Mouse (Mus musculus): ENCODE measurements around the gene Morn2.
A peak's percentile ranks its signal among the peaks of the same experiment; 100 is the strongest.
"Not testable (repeated sequence)": the region's sequence is repeated elsewhere in the genome, so short reads cannot be mapped to it uniquely, and the experiment has no call there.

Morn2 gene

DNA sequence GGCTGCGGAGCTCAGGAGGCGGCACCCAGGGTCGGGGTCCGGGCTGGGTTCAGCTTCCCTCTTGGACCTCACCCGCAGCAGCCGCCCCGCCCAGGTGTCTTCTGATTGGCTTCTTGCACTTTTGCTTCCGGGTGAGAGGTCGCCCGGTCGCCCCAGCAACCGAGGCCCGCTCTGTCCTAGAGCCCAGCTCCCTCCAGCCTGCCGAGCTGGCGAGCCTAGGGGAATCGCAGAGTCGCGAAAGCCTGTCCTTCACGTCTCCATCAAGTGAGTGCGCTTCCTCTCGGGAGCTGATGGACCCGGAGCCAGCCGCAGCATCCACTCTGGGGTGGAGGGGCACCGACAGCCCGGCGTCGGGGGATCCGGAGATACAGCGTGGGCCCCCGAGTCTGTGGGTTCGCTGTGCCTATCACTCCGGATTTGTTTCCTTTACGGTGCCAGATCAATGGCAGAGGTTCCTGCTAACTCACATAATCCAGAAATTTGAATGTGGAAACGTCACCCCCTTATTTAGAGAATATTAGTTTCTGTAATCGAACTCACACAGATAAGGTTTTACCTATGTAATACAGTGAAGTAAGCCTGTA is at the start of gene Morn2, which contains the start of gene Dhx57:
Gene Morn2 (plus strand): TSS at position 130 of the 584 bp plus-strand sequence.
Gene Dhx57 (minus strand): TSS at position 403 of the 584 bp plus-strand sequence.
- peak; percentile 97 for DNase-seq

DNA sequence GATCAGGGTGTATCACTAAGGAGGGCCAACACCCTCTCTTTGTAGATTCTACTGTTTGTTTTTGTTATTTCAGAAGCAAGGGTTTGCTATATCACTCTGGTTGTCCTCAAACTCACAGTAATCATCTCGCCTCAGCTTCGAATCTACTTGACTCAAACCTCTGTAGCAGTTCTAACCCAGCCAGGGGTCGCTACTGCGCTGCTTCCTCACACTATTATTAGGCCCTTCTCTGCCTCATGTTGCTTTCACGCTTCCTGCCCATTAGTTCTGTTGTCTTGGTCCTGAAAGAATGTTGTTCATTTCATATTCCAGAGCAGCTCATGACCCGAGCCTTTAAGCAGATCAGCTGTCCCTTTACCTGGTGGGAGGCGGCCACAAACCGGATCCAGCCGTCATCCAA is 48.4 kb upstream of the Morn2 start:
- DNase-seq: no peak

DNA sequence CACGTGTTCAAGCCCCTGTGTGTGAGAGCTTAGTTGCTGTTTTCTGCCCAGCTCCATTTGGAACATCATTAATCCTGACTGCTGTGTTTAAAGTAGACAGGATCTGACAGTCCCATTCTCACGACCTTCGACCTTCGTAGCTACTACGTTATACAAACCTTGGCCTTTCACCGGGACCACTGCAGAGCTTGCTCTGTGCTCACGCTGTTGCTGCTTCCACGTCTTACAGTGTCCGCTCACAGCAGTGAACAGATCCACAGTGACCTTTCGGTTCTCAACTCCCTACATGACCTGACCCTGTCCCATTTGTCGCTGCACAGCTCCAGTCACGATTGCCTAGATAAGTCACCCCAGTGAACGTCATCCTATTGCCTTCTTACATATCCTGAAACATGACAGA is 46.9 kb upstream of the Morn2 start:
- DNase-seq: no peak

DNA sequence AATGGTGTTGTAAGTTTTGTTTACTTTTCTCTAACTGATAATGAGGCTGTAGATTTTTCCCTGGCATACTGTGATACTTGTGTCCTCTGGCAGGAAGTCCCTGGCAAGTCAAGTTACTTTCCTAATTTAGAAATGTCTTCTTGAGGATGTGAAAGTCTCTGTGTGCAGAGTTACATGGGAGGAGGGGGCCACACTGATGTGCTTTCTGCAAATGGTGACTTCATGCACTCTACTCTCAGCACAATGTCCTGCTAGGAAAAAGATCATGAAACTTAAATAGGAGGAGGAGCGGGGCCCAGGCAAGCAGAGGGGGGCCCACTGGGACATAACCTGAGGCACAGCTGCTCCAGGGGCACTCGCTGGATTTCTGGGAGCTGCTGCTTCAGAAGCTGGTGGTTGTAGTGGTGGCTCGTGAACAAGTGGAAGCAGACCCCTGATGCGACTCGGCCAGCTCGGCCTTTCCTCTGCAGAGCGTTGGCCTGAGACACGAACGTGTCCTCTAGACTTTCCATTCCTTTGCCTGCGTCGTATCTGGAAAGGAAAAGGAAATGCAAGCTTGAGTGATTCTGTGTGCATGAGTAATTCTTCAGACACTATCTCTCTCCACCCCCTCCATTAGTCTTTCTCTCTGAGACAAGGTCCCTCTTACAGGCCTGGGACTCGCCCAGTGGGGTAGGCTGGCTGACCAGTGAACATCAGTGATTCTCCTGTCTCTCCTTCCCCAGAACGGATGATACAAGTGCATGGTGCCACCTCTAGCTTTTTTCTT is 37.1 kb upstream of the Morn2 start:
- no peak for DNase-seq

DNA sequence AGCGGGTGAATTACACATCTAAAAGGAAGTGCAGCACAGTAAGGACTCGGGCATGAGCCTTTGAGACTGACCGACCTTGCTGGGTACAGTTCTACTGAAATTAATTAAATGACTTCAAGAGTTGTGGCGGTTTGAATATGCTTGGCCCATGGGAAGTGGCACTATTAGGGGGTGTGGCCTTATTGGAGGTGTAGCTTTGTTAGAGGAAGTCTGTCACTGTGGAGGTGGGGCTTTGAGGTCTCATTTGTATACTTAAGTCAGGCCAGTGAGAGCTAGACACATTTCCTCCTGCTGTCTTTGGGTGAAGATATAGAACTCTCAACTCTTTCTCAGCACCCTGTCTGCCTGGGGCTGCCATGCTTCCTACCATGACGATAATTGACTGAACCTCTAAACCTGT is 35.6 kb upstream of the Morn2 start:
- no peak for DNase-seq

DNA sequence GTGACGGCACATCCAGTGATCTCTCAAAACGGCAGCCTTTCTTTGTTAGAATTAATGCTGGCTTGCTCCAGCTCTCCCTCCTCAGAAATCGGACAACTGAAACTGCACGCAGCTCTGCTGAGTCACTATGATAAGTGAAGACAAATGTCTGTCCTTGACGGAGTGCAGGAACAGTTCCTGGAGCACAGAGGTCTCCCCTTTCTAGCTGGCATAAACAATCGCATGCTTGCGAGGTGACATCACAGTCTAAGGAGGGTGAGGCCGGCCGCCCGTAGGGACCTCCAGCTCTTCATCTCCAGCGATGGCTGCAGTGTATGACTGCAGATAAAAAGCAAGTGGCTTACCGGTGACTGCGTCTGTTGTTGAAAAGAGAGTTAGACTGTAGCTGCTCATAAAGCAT is 34.8 kb upstream of the Morn2 start:
- peak; percentile 13 for DNase-seq

DNA sequence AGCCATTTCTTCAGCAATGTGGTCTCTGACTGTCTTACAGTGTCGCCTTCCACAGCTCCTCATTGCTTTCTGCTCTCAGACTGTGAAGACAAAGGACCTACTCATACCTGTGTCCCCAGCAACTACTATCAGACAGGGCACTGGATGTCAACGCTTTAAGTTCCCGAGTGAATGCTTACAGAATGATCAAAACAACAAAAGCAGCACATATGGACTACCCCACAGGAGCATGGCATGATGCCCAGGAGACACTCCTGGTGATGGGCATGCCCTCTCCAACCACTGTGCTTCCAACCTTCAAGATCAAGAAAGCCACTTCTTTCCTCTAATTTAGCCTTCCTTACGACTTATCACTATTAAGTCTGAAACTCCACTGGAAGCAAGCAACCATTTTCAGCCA is 22.9 kb upstream of the Morn2 start:
- DNase-seq: no peak

DNA sequence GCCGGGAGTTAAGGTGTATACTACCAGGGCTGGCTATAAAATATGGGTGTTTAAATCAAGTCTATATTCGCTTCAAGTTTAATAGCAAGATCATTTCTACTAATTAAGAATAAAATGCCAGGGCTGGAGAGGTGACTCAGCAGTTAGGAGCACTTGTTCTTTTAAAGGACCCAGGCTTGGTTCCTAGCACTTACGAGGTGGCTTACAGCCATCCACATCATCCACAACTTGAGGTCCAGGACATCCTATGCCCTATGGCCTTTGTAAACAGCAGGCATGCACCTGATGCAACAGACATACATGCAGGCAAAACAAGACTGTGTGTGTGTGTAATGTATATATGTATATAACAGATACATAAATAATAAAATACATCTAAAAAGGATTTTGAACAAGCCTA is 21.9 kb upstream of the Morn2 start:
- no peak for DNase-seq

DNA sequence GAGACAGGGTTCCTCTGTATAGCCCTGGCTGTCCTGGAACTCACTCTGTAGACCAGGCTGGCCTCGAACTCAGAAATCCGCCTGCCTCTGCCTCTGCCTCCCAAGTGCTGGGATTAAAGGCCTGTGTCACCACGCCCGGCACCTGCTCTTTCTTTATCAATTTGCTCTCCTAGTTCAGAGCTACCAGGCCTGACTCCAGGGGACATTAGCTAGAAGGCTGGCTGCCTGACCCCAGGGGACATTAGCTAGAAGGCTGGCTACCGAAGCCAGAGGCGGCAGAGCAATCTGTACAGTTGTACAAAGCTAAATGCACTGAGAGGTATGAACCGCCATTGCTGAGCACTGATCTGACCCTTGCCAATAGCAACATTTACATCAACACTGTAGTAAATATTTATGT is 19.4 kb upstream of the Morn2 start:
- not testable (repeated sequence) for DNase-seq

DNA sequence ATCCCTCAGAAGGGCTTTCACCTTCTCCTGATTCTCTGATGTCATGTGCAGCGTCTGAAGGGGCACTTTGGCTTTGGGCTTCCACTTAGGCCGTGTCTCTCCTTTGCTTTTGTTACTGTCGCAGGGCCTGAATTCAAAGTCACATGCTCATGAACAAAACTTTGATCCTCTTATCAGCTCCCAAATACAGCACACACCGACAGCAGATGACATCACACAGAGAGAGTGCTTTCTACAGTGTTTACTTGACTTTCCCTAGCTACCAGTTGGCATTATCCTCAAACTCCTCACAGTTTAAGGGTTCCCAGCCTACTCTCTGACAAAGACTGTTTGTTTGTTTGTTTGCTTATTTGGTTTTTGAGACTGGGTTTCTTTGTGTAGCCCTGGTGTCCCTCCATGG is 11.7 kb upstream of the Morn2 start:
- no peak for DNase-seq

DNA sequence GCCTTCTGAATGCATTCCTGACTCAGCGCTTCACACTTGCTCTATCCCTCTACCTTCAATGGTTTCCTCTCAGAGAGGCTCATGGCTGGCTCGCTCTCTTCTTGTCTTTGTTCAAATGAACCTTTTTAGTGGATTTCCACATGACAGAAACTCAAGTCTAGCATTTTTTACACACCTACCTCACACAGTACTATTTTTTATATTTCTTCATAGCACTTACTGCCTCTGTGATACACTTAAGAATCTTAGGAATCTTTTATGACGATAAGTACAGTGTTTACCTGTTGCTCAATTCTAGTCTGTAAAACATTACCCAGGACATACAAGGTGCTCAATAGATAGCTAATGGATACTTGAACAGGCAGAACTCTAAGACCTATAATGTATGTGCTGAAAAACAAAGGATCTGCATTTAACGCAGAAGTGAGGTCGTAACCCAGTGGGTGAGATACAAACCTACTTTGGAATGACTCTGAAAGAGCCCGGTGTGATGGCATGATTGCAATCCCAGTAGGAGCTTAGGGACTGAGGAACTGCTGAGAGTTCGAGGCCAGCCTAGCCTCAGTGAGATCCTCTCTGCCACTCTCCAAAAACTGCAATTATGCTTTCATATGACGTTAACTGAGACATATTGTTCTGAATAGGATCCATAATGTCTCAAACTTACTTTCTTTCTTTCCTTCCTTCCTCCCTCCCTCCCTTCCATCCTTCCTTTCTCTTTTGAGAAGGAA is 10.5 kb upstream of the Morn2 start:
- no peak for DNase-seq

DNA sequence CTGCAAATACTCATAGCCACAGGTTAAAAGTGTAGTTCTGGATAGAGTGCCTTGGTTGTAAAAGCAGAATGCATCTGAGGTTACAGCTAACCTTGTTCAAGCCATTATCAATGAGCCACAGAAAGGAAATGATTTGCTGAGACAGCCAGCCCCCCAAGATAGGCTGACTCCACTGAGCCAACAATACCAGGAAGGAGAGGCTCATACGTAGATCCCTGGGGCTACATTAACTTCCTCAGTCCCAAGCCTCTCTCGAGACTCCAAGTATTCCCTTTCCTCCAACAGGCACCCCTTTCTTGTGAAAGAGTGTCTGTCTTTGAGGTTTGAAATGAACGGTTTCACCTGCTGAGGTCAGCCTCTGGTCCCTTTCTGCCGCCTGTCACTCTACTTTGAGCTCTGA is 5.6 kb upstream of the Morn2 start:
- DNase-seq: no peak

DNA sequence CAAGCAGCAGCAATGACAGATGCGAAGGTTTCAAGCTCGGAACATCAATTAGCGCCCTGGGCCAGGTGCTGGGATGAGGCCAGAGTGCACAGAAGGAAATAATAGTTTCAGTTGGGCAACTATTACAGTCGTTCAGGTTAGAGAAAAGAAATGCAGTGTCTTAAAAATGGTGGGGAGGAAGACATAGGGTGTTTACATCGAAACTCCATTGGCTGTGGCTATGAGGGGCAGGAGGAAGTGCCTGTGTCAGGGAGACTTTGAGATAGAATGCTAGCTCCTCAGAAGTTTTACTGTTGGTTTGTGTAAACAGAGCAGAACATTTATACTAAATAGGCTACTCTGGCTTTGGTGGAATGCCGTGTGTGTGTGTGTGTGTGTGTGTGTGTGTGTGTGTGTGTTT is 2.0 kb upstream of the Morn2 start:
- DNase-seq: no peak

DNA sequence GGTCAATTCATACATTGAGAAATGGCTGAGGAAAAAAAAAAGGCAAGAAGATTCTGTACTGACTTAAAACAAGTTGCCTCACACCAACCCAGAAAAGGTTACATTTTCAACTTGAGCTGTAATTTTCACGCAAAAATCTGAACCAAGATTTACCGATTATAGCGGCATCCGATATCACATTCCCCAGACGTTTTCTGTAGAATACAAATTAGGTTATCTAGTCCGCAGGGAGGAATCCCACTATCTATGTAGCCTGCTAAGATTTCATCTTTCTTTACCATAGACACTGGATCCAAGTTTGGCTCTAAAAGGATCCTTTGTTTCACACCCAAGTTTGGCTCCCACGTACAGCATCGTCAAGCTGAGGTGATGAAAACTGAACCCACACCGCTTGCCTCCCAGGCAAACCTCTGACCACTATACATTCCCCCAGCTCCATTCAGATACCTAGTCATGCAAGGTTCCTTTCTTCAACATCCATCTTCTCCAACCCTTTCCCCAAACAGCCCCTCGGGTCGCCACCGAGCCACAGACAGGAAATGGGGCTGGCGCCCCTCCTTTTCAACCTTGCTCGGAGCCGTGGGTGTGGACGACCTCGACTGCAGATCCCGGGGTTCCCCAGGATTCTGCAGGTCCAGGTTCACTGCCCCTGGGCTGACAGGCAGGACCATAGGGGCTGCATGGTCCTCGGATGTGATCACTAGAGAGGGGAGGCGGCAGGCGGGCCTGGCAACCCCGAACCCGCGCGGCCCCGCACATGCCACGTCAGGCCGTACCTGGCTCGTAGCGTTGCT is 526 bp upstream of the Morn2 start:
- no peak for DNase-seq

DNA sequence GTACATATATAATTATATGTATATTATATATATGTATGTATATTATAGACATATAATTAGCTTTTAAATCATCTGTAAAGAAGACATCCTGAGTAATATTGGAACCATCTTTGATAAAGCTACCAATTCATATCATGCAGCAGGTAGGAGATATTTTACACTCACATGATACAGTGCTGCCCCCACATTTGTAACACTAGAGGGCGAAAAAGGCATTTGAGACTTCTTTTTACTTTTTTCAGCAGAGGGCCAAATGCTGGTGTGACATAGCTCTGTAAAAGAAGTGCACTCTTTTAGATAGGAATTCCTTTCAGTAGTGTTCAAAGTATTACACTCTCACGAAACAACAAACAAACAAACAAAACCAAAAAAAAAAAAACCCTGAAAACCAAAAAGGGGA is 1.1 kb downstream of the Morn2 start:
- no peak for DNase-seq

DNA sequence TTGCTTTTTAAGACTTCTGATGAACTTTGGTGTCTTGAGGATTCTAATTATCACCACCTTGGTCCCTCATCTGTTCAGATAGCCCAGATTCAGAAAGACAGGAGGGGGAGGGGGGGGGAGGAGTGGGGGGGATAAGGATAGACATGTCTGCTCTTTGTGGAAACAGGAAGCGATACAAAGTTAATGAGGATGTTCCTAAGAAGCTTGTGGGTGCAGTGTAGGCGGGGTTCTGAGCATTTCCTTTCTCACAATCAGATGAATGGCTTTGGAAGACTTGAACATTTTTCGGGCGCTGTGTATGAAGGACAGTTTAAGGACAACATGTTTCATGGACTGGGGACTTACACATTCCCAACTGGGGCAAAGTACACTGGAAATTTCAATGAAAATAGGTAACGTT is 5.3 kb downstream of the Morn2 start:
- no peak for DNase-seq

DNA sequence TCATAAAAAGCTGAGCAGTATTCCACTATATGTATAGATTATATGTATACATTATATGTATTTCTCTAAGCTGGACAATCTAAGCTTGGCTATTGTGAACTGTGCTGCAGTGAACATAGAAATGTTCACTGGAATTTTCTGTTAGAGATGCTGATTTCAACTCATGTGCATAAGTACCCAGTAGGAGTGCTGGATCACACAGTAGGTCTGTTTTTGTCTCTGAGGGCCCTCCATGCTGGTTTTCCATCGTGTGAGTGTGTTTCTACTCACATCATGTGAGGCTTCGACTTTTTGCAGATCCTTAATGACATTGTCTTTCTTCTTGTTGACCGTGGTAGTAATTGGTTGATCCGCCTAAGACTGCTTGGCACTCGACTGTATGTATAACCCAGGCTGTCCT is 8.8 kb downstream of the Morn2 start:
- DNase-seq: no peak

DNA sequence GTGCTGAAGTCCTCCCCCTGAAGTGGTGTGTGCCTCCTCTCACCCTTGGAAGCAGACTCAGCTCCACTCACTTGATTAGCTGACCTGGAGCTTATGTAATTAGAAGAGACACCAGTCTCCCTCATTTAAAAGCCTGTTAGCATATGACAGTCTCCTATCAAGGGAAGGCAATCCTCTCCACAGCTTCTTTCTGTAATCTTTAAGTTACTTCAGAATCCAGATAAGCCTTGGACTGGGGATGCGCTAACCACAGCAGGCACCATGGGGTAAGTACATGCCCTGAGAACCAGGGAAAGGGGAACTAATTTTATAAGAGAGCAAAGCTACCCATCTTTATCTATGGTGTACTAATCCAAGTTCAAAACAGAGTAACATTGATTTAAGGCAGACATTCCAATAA is 17.2 kb downstream of the Morn2 start, which contains the start of gene Arhgef33:
Gene Arhgef33 (plus strand): TSS at position 157 of the 400 bp plus-strand sequence.
- DNase-seq: no peak

DNA sequence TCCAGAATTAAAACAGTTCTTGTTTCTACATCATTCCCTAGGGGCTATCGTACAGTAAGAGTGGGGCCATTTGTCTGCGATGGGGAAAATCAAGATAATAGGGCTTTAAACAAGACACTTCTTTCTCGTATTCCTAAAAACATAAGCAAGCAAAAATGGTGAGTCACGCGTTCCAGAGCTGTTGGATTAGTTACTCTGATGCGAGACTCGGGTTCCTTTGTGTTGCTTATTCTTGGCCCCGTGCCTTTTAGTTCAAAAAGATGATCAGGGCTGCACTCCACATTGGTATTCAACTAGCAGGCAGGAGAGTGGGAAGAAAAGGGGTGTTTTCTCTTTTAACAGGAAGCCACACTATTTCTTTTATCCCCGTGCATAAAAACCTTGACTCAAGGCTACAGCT is 21.8 kb downstream of the Morn2 start:
- DNase-seq: no peak

DNA sequence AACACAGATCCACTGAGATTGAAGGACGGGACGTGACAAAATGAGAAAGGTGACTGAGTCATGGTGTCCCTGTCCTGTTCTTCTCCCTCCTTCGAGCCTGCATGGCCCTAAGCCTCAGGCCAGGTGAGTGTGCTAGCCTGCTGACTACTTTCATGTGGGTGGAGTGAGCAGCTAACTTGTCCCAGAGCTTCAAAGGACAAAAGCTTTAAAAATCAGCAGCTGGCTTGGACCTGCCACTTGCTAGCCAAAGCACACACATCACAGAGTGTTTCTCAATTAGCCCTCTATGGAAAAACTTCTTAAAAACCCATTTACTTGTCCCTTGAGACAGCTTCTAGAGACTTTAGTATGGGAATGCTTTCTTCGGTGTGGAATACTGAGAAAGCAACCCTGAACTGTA is 22.4 kb downstream of the Morn2 start:
- no peak for DNase-seq

DNA sequence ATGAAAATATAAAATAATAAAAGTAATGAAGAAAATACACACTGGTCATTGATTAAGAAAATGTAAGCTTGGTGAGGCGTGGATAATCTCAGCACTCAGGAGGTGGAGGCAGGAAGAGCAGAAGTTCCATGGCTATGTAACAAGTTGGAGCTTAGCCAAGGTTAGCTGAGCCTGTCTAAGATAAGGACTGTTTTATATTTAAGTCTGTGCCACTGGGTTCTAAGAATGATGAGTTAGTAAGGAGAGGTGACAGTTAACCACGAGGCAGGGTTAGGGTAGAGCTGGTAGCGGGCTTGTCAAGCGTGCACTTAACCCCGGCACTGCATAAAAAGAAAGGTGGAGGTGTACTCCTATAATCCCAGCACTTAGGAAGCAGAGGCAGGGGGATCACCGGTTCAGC is 32.2 kb downstream of the Morn2 start:
- DNase-seq: no peak

DNA sequence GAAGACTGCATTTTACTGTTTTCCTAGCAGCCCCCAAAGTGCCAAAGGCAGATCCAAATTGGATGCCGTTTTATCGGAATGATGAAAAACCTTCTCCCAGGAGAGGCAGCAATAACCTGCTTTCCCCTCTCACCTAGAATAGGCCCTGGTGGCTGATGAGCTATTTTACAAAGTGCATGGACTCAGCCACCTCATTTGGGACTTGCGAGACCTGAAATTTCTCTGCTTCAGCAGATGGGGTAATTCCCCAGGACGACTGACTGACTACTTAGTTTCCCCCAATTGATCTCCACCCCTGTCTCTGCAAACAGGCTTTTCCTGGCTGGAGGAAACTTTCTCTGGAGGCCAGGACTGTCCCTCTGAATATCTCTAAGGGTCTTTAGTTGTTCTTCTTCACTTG is 33.0 kb downstream of the Morn2 start:
- DNase-seq: no peak

DNA sequence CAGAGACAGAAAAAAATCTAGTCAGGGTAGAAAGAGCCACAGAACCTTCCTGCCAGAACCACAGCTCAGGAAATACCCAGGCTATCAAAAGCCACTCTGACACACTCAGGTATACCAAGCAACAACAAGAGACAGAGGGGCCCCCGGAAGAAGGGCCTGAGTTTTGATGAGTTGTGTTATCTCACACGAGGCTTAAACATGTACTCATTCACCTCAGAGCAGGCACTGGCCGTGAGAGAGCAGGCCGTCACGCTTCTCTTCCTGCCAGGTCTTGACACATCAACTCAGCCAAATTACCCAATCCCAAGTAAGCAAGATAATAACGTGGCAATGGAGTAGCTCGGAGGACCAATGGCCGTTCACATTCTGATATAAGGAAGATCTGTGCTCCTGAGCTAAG is 33.7 kb downstream of the Morn2 start:
- DNase-seq: no peak
